In genomic region chr9:62115826-62116225, GRCm38 (mm10) we compare ENCODE assay signal across 11 mouse cellular contexts.
"Had no signal": no experiment of that assay in that cellular context is flagged by ENCODE, and none has a peak within 500 bp of the region (broad histone marks: within the 10 kb centered on the region; RNA-seq: fewer than 3 reads in every experiment).

No protein-coding gene starts in this region.

- DNase-seq: kidney, postnatal 14 days; lung, adult 2 months; lung, postnatal 36 days; right cerebral cortex, adult 18-20 months; right cerebral cortex, postnatal 25 days had no signal

- H3K27ac ChIP-seq: left cerebral cortex, adult 2 months; limb, embryonic 10.5 days; liver, embryonic 15.5 days; midbrain, embryonic 13.5 days; neural tube, embryonic 15.5 days had no signal

- H3K27me3 ChIP-seq: liver, embryonic 15.5 days; midbrain, embryonic 13.5 days; neural tube, embryonic 15.5 days had no signal

- H3K4me3 ChIP-seq: left cerebral cortex, adult 2 months; limb, embryonic 10.5 days; liver, embryonic 15.5 days; midbrain, embryonic 13.5 days; myocyte; neural tube, embryonic 15.5 days had no signal
